Mouse (Mus musculus) liver, embryonic 14.5 days (tissue): ENCODE measurements at regions not wholly inside any gene's neighbourhood (a gene's known extent, or its start where the extent isn't known, plus 50 kb on each side); places are given as distances from the start of the nearest gene placed in this dataset.

Experiments used
- ATAC-seq: fragments of 200-750 bp; cut with Nextera tagmentation; 2 replicates; pipeline ENCODE4 v1.8.0; 2017; ENCODE audit warnings: moderate number of reproducible peaks, mild to moderate bottlenecking, moderate library complexity; ENCODE audit not compliant: insufficient read depth
- DNase-seq, 3 experiments: peaks; one replicate each; pipeline ENCODE4 v3.0.0-alpha.2; 2012 to 2013; ENCODE audit warnings: low read depth in 3 of 3, low spot score in 3 of 3
- H3K27ac ChIP-seq: fragments of 300-500 bp; sonication (generic); 2 replicates; pipeline ENCODE4 v1.5.1; 2014; ENCODE audit warnings: moderate library complexity, mild to moderate bottlenecking, control low read depth, inconsistent platforms
- H3K27me3 ChIP-seq: fragments of 300-500 bp; sonication (generic); 2 replicates; pipeline ENCODE4 v1.6.1; 2014; ENCODE audit warnings: mild to moderate bottlenecking, low read length, moderate library complexity; ENCODE audit not compliant: control insufficient read depth, insufficient read depth
- H3K36me3 ChIP-seq: fragments of 300-500 bp; sonication (generic); replicated peaks from 2 replicates; pipeline ENCODE4 v1.6.1; 2014; ENCODE audit warnings: low read depth; ENCODE audit not compliant: control insufficient read depth, insufficient read depth
- H3K4me1 ChIP-seq, 2 experiments: fragments of 200-500 bp in 1 of 2; fragments of 300-500 bp in 1 of 2; sonication (generic) in 1 of 2; replicated peaks; 2 replicates each; pipeline ENCODE4 v1.6.1; 2012 to 2014; ENCODE audit warnings: antibody characterized with exemption in 1 of 2, inconsistent platforms in 1 of 2, low read length in 1 of 2; ENCODE audit not compliant: control insufficient read depth in 2 of 2, insufficient read depth in 2 of 2
- H3K4me2 ChIP-seq: fragments of 300-500 bp; sonication (generic); 2 replicates; pipeline ENCODE4 v1.6.1; 2014; ENCODE audit warnings: low read depth, mild to moderate bottlenecking, control low read depth, moderate library complexity
- H3K4me3 ChIP-seq, 2 experiments: fragments of 200-500 bp in 1 of 2; fragments of 300-500 bp in 1 of 2; sonication (generic) in 1 of 2; 2 replicates each; pipeline ENCODE4 v1.5.1; 2012 to 2014; ENCODE audit warnings: low read depth in 2 of 2, low read length in 2 of 2, mild to moderate bottlenecking in 2 of 2, control low read depth in 1 of 2, inconsistent platforms in 1 of 2, moderate library complexity in 1 of 2; ENCODE audit not compliant: insufficient read depth in 1 of 2
- H3K9ac ChIP-seq: fragments of 300-500 bp; sonication (generic); replicated peaks from 2 replicates; pipeline ENCODE4 v1.6.1; 2014; ENCODE audit warnings: mild to moderate bottlenecking, control low read depth, moderate library complexity
- H3K9me3 ChIP-seq: fragments of 300-500 bp; sonication (generic); 2 replicates; pipeline ENCODE4 v1.6.1; 2016; ENCODE audit warnings: low read length, mixed read lengths; ENCODE audit not compliant: control insufficient read depth
- CTCF ChIP-seq: IDR thresholded peaks from 2 replicates; pipeline ENCODE4 v1.5.1; 2016; ENCODE audit warnings: antibody characterized with exemption, low read depth, control low read depth
- EP300 ChIP-seq: IDR thresholded peaks from 2 replicates; pipeline ENCODE4 v1.6.1; 2016; ENCODE audit warnings: antibody characterized with exemption, low read depth
- WGBS: fragments of 180-500 bp; shearing (Covaris S2); extraction: QIAGEN DNeasy Blood & Tissue Kit; methylation state at CpG from one replicate; pipeline ENCODE4 v1.1.7; 2014; ENCODE audit not compliant: insufficient replicate concordance; 5-methylcytosine and 5-hydroxymethylcytosine counted together

- H3K4me2 ChIP-seq, result no peak overlapping the region
- H3K27me3 ChIP-seq, result no peaks in the 10 kb centered on the region
- no peaks in the 10 kb centered on the region for H3K4me1 ChIP-seq
- no peak overlapping the region for H3K27ac ChIP-seq
- 55% methylated on average over 7 of the region's 7 CpGs for WGBS
- no peak for DNase-seq
- H3K9ac ChIP-seq, result no peak overlapping the region
- no peaks in the 10 kb centered on the region for H3K9me3 ChIP-seq
- TF ChIP-seq CTCF (no peak), EP300 (no peak)
- H3K36me3 ChIP-seq, result no peaks in the 10 kb centered on the region
- no peak overlapping the region for H3K4me3 ChIP-seq
- ATAC-seq, result no peak
Measured at GRCm38 (mm10) chr4:81005507-81006328, 95.3 kb downstream of the Lurap1l start.

GRCm38 (mm10) chr4:81006546-81006945, 96.1 kb downstream of the Lurap1l start:
- 76% methylated on average over 1 of the region's 1 CpGs for WGBS

GRCm38 (mm10) chr4:81021850-81022249, 111.4 kb downstream of the Lurap1l start:
- ATAC-seq, result no peak
- no peak overlapping the region for H3K4me3 ChIP-seq
- H3K27me3 ChIP-seq, result no peaks in the 10 kb centered on the region
- TF ChIP-seq CTCF (no peak), EP300 (no peak)
- H3K27ac ChIP-seq, result no peak overlapping the region
- no peak overlapping the region for H3K4me2 ChIP-seq
- no peak overlapping the region for H3K9ac ChIP-seq
- WGBS, result 45% methylated on average over 2 of the region's 2 CpGs
- H3K36me3 ChIP-seq, result no peaks in the 10 kb centered on the region
- DNase-seq, result no peak
- H3K9me3 ChIP-seq, result no peaks in the 10 kb centered on the region
- no peaks in the 10 kb centered on the region for H3K4me1 ChIP-seq

More at GRCm38 (mm10) chr4:81006546-81006945, 96.1 kb downstream of the Lurap1l start:
- Histone ChIP-seq H3K9me3 (no peaks in the 10 kb centered on the region), H3K36me3 (no peaks in the 10 kb centered on the region), H3K4me1 (no peaks in the 10 kb centered on the region), H3K4me2 (no peak overlapping the region), H3K9ac (no peak overlapping the region), H3K4me3 (no peak overlapping the region), H3K27me3 (no peaks in the 10 kb centered on the region), H3K27ac (no peak overlapping the region)
- ATAC-seq (no peak), DNase-seq (no peak)
- TF ChIP-seq CTCF (no peak), EP300 (no peak)

- TF ChIP-seq CTCF (no peak), EP300 (no peak)
- no peaks in the 10 kb centered on the region for H3K9me3 ChIP-seq
- H3K9ac ChIP-seq, result no peak overlapping the region
- no peaks in the 10 kb centered on the region for H3K36me3 ChIP-seq
- H3K4me1 ChIP-seq, result no peaks in the 10 kb centered on the region
- H3K4me2 ChIP-seq, result no peak overlapping the region
- DNase-seq (no peak), ATAC-seq (no peak)
- WGBS, result 62% methylated on average over 14 of the region's 14 CpGs
- H3K27ac ChIP-seq, result no peak overlapping the region
- no peaks in the 10 kb centered on the region for H3K27me3 ChIP-seq
- H3K4me3 ChIP-seq, result no peak overlapping the region
Measured at GRCm38 (mm10) chr4:81023436-81023983, 113.1 kb downstream of the Lurap1l start.

GRCm38 (mm10) chr4:81027558-81027957, 117.1 kb downstream of the Lurap1l start:
- Histone ChIP-seq H3K9ac (no peak overlapping the region), H3K36me3 (no peaks in the 10 kb centered on the region), H3K4me2 (no peak overlapping the region), H3K9me3 (no peaks in the 10 kb centered on the region), H3K27me3 (no peaks in the 10 kb centered on the region), H3K27ac (no peak overlapping the region), H3K4me3 (no peak overlapping the region), H3K4me1 (no peaks in the 10 kb centered on the region)
- 63% methylated on average over 1 of the region's 1 CpGs for whole genome bisulfite sequencing
- no peak for ATAC-seq
- no peak for TF ChIP-seq EP300
- TF ChIP-seq CTCF, result peak; percentile 9; the same call in 1 of the 2 replicates
- DNase-seq, result no peak
